Mouse (Mus musculus) limb, embryonic 13.5 days (tissue): Measurements from ENCODE around the gene Raver2. TPM values are rescaled to one million over a fixed set of nuclear protein-coding genes. Genes with fewer than 3 reads are reported as not detected.

Experiments used
- ATAC-seq: fragments of 200-750 bp; cut with Nextera tagmentation; 2 replicates; pipeline ENCODE4 v1.8.0; 2017; ENCODE audit warnings: low read depth, moderate number of reproducible peaks, moderate TSS enrichment; ENCODE audit not compliant: low FRiP score
- H3K27ac ChIP-seq: fragments of 300-500 bp; sonication (generic); 2 replicates; pipeline ENCODE4 v1.5.1; 2015; ENCODE audit warnings: inconsistent platforms, mild to moderate bottlenecking, moderate library complexity
- H3K27me3 ChIP-seq: fragments of 300-500 bp; sonication (generic); 2 replicates; pipeline ENCODE4 v1.6.1; 2015; ENCODE audit warnings: mild to moderate bottlenecking, inconsistent platforms
- H3K36me3 ChIP-seq: fragments of 300-500 bp; sonication (generic); 2 replicates; pipeline ENCODE4 v1.6.1; 2015; ENCODE audit warnings: inconsistent platforms, mild to moderate bottlenecking, moderate library complexity
- H3K4me1 ChIP-seq: fragments of 300-500 bp; sonication (generic); 2 replicates; pipeline ENCODE4 v1.6.1; 2015; ENCODE audit warnings: inconsistent platforms
- H3K4me2 ChIP-seq: fragments of 300-500 bp; sonication (generic); replicated peaks from 2 replicates; pipeline ENCODE4 v1.6.1; 2015; ENCODE audit warnings: inconsistent platforms, mild to moderate bottlenecking, moderate library complexity
- H3K4me3 ChIP-seq: fragments of 300-500 bp; sonication (generic); 2 replicates; pipeline ENCODE4 v1.5.1; 2015; ENCODE audit warnings: moderate library complexity, mild to moderate bottlenecking, inconsistent platforms
- H3K9ac ChIP-seq: fragments of 300-500 bp; sonication (generic); 2 replicates; pipeline ENCODE4 v1.6.1; 2015; ENCODE audit warnings: mild to moderate bottlenecking, inconsistent platforms
- H3K9me3 ChIP-seq: fragments of 300-500 bp; sonication (generic); 2 replicates; pipeline ENCODE4 v1.6.1; 2016; ENCODE audit warnings: inconsistent platforms
- WGBS: fragments of 180-500 bp; shearing (Covaris S2); methylation state at CpG from one replicate; pipeline ENCODE4 v1.1.7; 2015; 5-methylcytosine and 5-hydroxymethylcytosine counted together
- polyA plus RNA-seq: library from polyadenylated mRNA; unstranded; fragments of >200 nt; fragmentation: Nextera tagmentation; extraction: Ambion mirVana; gene quantifications from 2 replicates; pipeline ENCODE4 v1.2.1, GENCODE M21; 2015

Raver2 gene
- 12.7 and 14.3 TPM in 2 replicates for polyA plus RNA-seq

DNA sequence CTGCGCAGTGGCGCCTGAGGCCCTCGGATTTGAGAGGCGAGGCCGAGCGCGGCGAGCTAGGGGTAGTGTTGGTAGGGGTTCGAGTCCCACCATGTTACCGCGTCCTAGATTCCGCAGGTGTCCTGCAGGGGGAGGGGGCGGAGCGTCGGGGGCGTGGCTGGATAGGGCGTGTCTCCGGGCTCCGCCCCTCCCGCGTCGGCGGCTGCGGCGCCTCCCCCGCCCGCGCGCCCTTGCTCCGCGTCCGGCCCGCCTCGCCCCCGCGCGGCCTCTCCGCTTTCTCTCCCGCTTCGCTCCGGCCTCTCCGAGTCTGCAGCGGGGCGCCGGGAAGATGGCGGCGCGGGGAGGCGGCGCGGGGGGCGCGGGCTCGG is at the start of gene Raver2:
Raver2 (plus strand) TSS at position 198 of the 368 bp plus-strand sequence.
- peak; percentile 83 for ATAC-seq
- under 1% methylated on average over 40 of the region's 54 CpGs for WGBS
- Histone ChIP-seq H3K9me3 (no peaks in the 10 kb centered on the region), H3K27ac (peak within 1 kb of the TSS; percentile 69), H3K27me3 (no peaks in the 10 kb centered on the region; the same call in 1 of the 2 replicates), H3K4me1 (peaks cover 12% of the 10 kb centered on the region), H3K9ac (peak within 1 kb of the TSS; percentile 86), H3K36me3 (no peaks in the 10 kb centered on the region), H3K4me3 (peak within 1 kb of the TSS; percentile 84), H3K4me2 (peak within 1 kb of the TSS; percentile 88)

GRCm38 (mm10) chr4:101020596-101020995 is 48.2 kb upstream of the Raver2 start, which contains the start of gene Gm10577:
Gene Gm10577, minus strand, starts transcription at chr4:101020696.
- Histone ChIP-seq H3K36me3 (no peaks in the 10 kb centered on the region), H3K27ac (no peak within 1 kb of the TSS), H3K27me3 (no peaks in the 10 kb centered on the region), H3K9me3 (peaks cover 13% of the 10 kb centered on the region), H3K9ac (no peak within 1 kb of the TSS), H3K4me3 (no peak within 1 kb of the TSS), H3K4me1 (0 out of 2 replicates have a peak, but pooled peaks cover 3% of the 10 kb centered on the region), H3K4me2 (no peak within 1 kb of the TSS)
- ATAC-seq: no peak
- 82% methylated on average over 4 of the region's 4 CpGs for WGBS

GRCm38 (mm10) chr4:101026566-101026965 is 42.2 kb upstream of the Raver2 start:
- 82% methylated on average over 5 of the region's 5 CpGs for WGBS
- ATAC-seq: no peak
- no peak overlapping the region for H3K9ac ChIP-seq

GRCm38 (mm10) chr4:101026995-101027394 is 41.8 kb upstream of the Raver2 start:
- H3K9me3 ChIP-seq: peaks cover 13% of the 10 kb centered on the region
- H3K36me3 ChIP-seq: no peaks in the 10 kb centered on the region
- no peaks in the 10 kb centered on the region for H3K27me3 ChIP-seq
- no peak overlapping the region for H3K4me2 ChIP-seq
- H3K4me3 ChIP-seq: no peak overlapping the region
- H3K27ac ChIP-seq: no peak overlapping the region
- 78% methylated on average over 2 of the region's 2 CpGs for WGBS
- ATAC-seq: no peak
- no peaks in the 10 kb centered on the region for H3K4me1 ChIP-seq
- H3K9ac ChIP-seq: no peak overlapping the region

More at GRCm38 (mm10) chr4:101026566-101026965, 42.2 kb upstream of the Raver2 start:
- Histone ChIP-seq H3K27ac (no peak overlapping the region), H3K9me3 (peaks cover 13% of the 10 kb centered on the region), H3K4me2 (no peak overlapping the region), H3K4me1 (no peaks in the 10 kb centered on the region), H3K27me3 (no peaks in the 10 kb centered on the region), H3K36me3 (no peaks in the 10 kb centered on the region), H3K4me3 (no peak overlapping the region)

- H3K36me3 ChIP-seq: no peaks in the 10 kb centered on the region
- no peak overlapping the region for H3K4me3 ChIP-seq
- ATAC-seq: no peak
- no peak overlapping the region for H3K27ac ChIP-seq
- H3K27me3 ChIP-seq: no peaks in the 10 kb centered on the region
- no peak overlapping the region for H3K9ac ChIP-seq
- H3K4me2 ChIP-seq: no peak overlapping the region
- WGBS: 85% methylated on average over 9 of the region's 9 CpGs
- peaks cover 6% of the 10 kb centered on the region for H3K9me3 ChIP-seq
- no peaks in the 10 kb centered on the region for H3K4me1 ChIP-seq
Observed at GRCm38 (mm10) chr4:101027852-101028411, 40.9 kb upstream of the Raver2 start.

DNA sequence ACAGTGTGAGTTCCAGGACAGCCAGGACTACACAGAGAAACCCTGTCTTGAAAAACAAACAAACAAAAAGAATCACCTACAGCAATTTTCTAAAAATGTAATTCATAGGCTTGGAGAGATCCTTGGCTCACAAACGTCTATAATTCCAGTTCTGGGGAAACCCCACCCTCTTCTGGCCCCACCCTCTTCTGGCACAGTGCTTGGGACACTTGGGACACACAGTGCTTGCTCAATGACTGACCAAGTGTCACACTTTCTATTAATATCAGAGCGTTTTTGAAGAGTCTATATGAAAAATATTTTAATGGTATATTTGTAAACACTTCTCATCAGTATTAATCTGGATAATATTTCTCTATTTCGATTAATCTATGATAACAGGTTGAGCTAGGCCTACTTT is 35.7 kb upstream of the Raver2 start:
- Histone ChIP-seq H3K9me3 (no peaks in the 10 kb centered on the region), H3K9ac (no peak overlapping the region), H3K4me1 (peaks cover 2% of the 10 kb centered on the region; the same call in 1 of the 2 replicates), H3K27ac (no peak overlapping the region), H3K27me3 (no peaks in the 10 kb centered on the region), H3K4me2 (no peak overlapping the region), H3K4me3 (no peak overlapping the region), H3K36me3 (no peaks in the 10 kb centered on the region)
- ATAC-seq: no peak
- 74% methylated on average over 3 of the region's 3 CpGs for WGBS

- no peak overlapping the region for H3K4me3 ChIP-seq
- H3K9ac ChIP-seq: no peak overlapping the region
- 74% methylated on average over 5 of the region's 5 CpGs for WGBS
- no peaks in the 10 kb centered on the region for H3K27me3 ChIP-seq
- H3K36me3 ChIP-seq: no peaks in the 10 kb centered on the region
- no peak overlapping the region for H3K4me2 ChIP-seq
- H3K4me1 ChIP-seq: peaks cover 2% of the 10 kb centered on the region; the same call in 1 of the 2 replicates
- no peaks in the 10 kb centered on the region for H3K9me3 ChIP-seq
- ATAC-seq: no peak
- H3K27ac ChIP-seq: no peak overlapping the region
Observed at GRCm38 (mm10) chr4:101035131-101035530, 33.7 kb upstream of the Raver2 start.

- WGBS: 68% methylated on average over 7 of the region's 7 CpGs
Observed at GRCm38 (mm10) chr4:101037156-101037555, 31.6 kb upstream of the Raver2 start.

DNA sequence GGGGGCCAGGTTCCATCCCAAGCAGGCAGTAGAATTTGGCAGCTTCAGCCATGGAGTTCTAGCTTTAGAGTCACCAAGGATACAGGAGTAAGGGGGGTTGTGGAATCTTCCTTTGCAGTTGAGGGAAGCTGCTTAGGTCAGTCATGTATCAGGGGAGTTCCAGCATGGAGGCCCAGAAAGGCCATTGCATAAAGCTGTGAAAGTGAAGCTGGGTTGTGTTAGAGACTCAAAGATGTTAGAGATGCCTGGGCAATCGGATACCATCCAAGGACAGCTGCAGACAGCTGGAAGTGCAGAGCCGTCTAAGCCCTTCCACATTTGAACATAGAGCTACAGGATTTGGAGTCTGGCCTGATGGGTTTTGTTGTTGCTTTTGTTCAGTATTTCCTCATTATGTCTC is 25.1 kb upstream of the Raver2 start:
- no peak overlapping the region for H3K4me2 ChIP-seq
- H3K9me3 ChIP-seq: no peaks in the 10 kb centered on the region
- H3K4me3 ChIP-seq: no peak overlapping the region
- H3K27ac ChIP-seq: no peak overlapping the region
- no peaks in the 10 kb centered on the region for H3K36me3 ChIP-seq
- WGBS: 85% methylated on average over 2 of the region's 2 CpGs
- no peaks in the 10 kb centered on the region for H3K27me3 ChIP-seq
- no peak overlapping the region for H3K9ac ChIP-seq
- ATAC-seq: peak; percentile 66; the same call in 1 of the 2 replicates
- peaks cover 8% of the 10 kb centered on the region; the same call in 1 of the 2 replicates for H3K4me1 ChIP-seq

More at GRCm38 (mm10) chr4:101037156-101037555, 31.6 kb upstream of the Raver2 start:
- no peak overlapping the region for H3K4me2 ChIP-seq
- no peaks in the 10 kb centered on the region for H3K9me3 ChIP-seq
- H3K27ac ChIP-seq: no peak overlapping the region
- H3K4me1 ChIP-seq: peaks cover 2% of the 10 kb centered on the region; the same call in 1 of the 2 replicates
- H3K27me3 ChIP-seq: no peaks in the 10 kb centered on the region
- H3K9ac ChIP-seq: no peak overlapping the region
- no peaks in the 10 kb centered on the region for H3K36me3 ChIP-seq
- no peak for ATAC-seq
- H3K4me3 ChIP-seq: no peak overlapping the region

- H3K27ac ChIP-seq: no peak overlapping the region
- no peak overlapping the region for H3K9ac ChIP-seq
- no peaks in the 10 kb centered on the region for H3K9me3 ChIP-seq
- no peak overlapping the region for H3K4me2 ChIP-seq
- H3K4me3 ChIP-seq: no peak overlapping the region
- no peaks in the 10 kb centered on the region for H3K27me3 ChIP-seq
- ATAC-seq: no peak
- no peaks in the 10 kb centered on the region for H3K36me3 ChIP-seq
- peaks cover 8% of the 10 kb centered on the region; the same call in 1 of the 2 replicates for H3K4me1 ChIP-seq
Observed at GRCm38 (mm10) chr4:101044149-101044548, 24.6 kb upstream of the Raver2 start.

- Histone ChIP-seq H3K9me3 (no peaks in the 10 kb centered on the region), H3K4me3 (no peak overlapping the region), H3K4me2 (no peak overlapping the region), H3K27ac (no peak overlapping the region), H3K9ac (no peak overlapping the region), H3K36me3 (no peaks in the 10 kb centered on the region), H3K4me1 (peaks cover 8% of the 10 kb centered on the region; the same call in 1 of the 2 replicates), H3K27me3 (no peaks in the 10 kb centered on the region)
- no peak for ATAC-seq
- 65% methylated on average over 4 of the region's 4 CpGs for WGBS
Observed at GRCm38 (mm10) chr4:101046576-101046975, 22.2 kb upstream of the Raver2 start.

- H3K9ac ChIP-seq: no peak overlapping the region
- no peaks in the 10 kb centered on the region for H3K36me3 ChIP-seq
- WGBS: 66% methylated on average over 2 of the region's 2 CpGs
- no peak overlapping the region for H3K27ac ChIP-seq
- H3K4me2 ChIP-seq: no peak overlapping the region
- no peak overlapping the region for H3K4me3 ChIP-seq
- no peaks in the 10 kb centered on the region for H3K27me3 ChIP-seq
- H3K4me1 ChIP-seq: no peaks in the 10 kb centered on the region
- no peaks in the 10 kb centered on the region; the same call in 1 of the 2 replicates for H3K9me3 ChIP-seq
- no peak for ATAC-seq
Observed at GRCm38 (mm10) chr4:101062146-101062545, 6.6 kb upstream of the Raver2 start.

DNA sequence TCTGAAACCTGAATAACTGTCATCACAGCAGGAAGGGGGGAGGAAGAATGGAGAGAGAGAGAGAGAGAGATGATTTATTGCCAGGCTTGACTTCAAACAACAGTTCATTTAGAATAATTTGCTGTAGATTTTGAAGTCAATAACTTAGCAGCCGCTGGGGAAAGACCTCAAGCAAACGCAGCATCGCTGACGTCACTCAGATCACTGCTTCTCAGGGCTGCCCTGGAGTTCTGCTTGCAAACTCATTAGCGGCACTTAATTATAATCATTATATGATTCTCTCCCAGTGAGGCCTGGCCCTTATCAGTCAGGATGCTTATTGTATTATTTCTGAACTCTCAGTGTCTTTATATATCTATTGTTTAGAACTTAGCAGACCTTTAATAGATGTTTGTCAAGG is 2.4 kb upstream of the Raver2 start:
- no peaks in the 10 kb centered on the region for H3K36me3 ChIP-seq
- no peak overlapping the region for H3K27ac ChIP-seq
- H3K4me2 ChIP-seq: no peak overlapping the region
- H3K9me3 ChIP-seq: no peaks in the 10 kb centered on the region; the same call in 1 of the 2 replicates
- no peak overlapping the region for H3K9ac ChIP-seq
- no peak overlapping the region for H3K4me3 ChIP-seq
- 33% methylated on average over 5 of the region's 5 CpGs for WGBS
- H3K27me3 ChIP-seq: no peaks in the 10 kb centered on the region; the same call in 1 of the 2 replicates
- ATAC-seq: no peak
- peaks cover 12% of the 10 kb centered on the region for H3K4me1 ChIP-seq
